Mouse (Mus musculus) hindbrain, embryonic 13.5 days (tissue): Measurements from ENCODE around the gene Rasgrp4. TPM values are rescaled to one million over a fixed set of nuclear protein-coding genes. Genes with fewer than 3 reads are reported as not detected.
A peak's percentile ranks its signal among the peaks of the same experiment; 100 is the strongest.
"Not testable (repeated sequence)": the region's sequence is repeated elsewhere in the genome, so short reads cannot be mapped to it uniquely, and the experiment has no call there.

Experiments used
- ATAC-seq: fragments of 200-750 bp; cut with Nextera tagmentation; 2 replicates; pipeline ENCODE4 v1.8.0; 2017; ENCODE audit warnings: moderate TSS enrichment; ENCODE audit not compliant: low FRiP score
- H3K27ac ChIP-seq: fragments of 300-500 bp; sonication (generic); 2 replicates; pipeline ENCODE4 v1.5.1; 2015; ENCODE audit warnings: inconsistent platforms, mild to moderate bottlenecking, moderate library complexity
- H3K27me3 ChIP-seq: fragments of 300-500 bp; sonication (generic); 2 replicates; pipeline ENCODE4 v1.6.1; 2015; ENCODE audit warnings: mild to moderate bottlenecking, inconsistent platforms
- H3K36me3 ChIP-seq: fragments of 300-500 bp; sonication (generic); 2 replicates; pipeline ENCODE4 v1.6.1; 2015; ENCODE audit warnings: mild to moderate bottlenecking, inconsistent platforms
- H3K4me1 ChIP-seq: fragments of 300-500 bp; sonication (generic); replicated peaks from 2 replicates; pipeline ENCODE4 v1.6.1; 2015; ENCODE audit warnings: inconsistent platforms
- H3K4me2 ChIP-seq: fragments of 300-500 bp; sonication (generic); 2 replicates; pipeline ENCODE4 v1.6.1; 2015; ENCODE audit warnings: inconsistent platforms, mild to moderate bottlenecking, moderate library complexity
- H3K4me3 ChIP-seq: fragments of 300-500 bp; sonication (generic); 2 replicates; pipeline ENCODE4 v1.5.1; 2015; ENCODE audit warnings: mild to moderate bottlenecking, inconsistent platforms
- H3K9ac ChIP-seq: fragments of 300-500 bp; sonication (generic); 2 replicates; pipeline ENCODE4 v1.6.1; 2015; ENCODE audit warnings: mild to moderate bottlenecking, inconsistent platforms
- H3K9me3 ChIP-seq: fragments of 300-500 bp; sonication (generic); 2 replicates; pipeline ENCODE4 v1.6.1; 2016; ENCODE audit warnings: inconsistent platforms
- WGBS: fragments of 180-500 bp; shearing (Covaris S2); methylation state at CpG from one replicate; pipeline ENCODE4 v1.1.7; 2015; 5-methylcytosine and 5-hydroxymethylcytosine counted together
- polyA plus RNA-seq: library from polyadenylated mRNA; unstranded; fragments of >200 nt; fragmentation: Nextera tagmentation; extraction: Ambion mirVana; gene quantifications from 2 replicates; pipeline ENCODE4 v1.2.1, GENCODE M21; 2015

The Rasgrp4 gene
- polyA plus RNA-seq, 1 experiment from 2014 or later = 0.68 TPM

DNA sequence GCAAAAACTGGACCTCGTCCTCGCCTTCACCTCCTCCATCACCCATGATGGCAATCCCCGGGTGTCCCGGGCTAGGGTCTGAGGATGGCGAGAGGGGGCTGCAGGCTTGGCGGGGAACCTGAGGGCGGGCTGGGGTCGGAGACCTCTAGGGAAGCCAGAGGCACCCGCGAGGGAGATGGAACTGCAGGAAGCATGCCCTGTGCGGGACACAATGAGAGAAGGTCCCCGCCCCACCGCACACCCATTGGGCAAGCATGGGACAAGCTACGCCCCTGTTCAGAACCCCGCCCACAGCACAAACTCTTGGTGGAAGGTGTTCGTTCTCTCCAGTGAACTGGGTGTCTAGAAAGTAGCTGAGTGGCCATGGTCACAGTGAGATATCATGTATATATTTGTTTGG is 9.7 kb upstream of the Rasgrp4 start, which contains the start of gene Ryr1:
Ryr1 (minus strand) TSS at position 210 of the 400 bp plus-strand sequence.
- H3K9me3 ChIP-seq = no peaks in the 10 kb centered on the region
- ATAC-seq = no peak
- H3K36me3 ChIP-seq = no peaks in the 10 kb centered on the region
- peak within 1 kb of the TSS; percentile 59 for H3K9ac ChIP-seq
- no peak within 1 kb of the TSS for H3K27ac ChIP-seq
- peaks cover 9% of the 10 kb centered on the region for H3K4me1 ChIP-seq
- WGBS = 1% methylated on average over 16 of the region's 16 CpGs
- H3K4me3 ChIP-seq = peak within 1 kb of the TSS; percentile 33
- H3K4me2 ChIP-seq = peak within 1 kb of the TSS; percentile 58
- peaks cover 21% of the 10 kb centered on the region; the same call in 1 of the 2 replicates for H3K27me3 ChIP-seq

DNA sequence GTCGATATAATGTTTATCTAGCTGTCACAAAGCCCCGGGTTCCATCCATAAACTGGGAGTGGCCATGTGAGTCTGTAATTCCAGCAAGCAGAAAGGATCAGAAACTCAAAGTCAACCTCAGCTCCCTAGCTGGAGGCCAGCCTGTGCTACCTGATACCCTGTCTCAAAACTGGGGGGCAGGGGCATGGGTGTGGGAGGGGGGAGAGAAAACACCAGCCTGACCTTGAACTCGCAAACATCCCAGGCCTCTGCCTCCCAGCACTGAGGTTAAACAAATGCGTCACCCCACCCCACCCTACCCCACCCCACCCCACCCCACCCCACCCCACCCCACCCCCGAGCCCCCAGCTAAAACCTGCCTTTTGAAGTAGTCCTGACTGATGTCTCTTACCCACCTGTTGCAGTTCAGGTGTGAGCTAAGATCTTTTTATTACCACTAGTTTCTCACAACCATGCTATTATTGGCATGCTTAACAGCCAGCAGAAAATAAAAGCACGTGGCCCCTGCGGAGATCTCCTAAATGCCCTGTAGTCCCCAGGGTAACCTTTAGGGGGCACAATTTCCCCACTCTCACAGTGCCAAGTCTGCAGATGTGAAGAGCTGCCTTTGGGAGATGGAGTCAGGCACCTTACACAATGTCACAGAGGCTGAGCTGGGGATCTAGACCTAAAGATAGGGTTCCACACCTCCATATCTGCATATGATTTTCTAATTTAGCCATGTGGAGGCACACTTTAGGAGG is 8.3 kb upstream of the Rasgrp4 start:
- Histone ChIP-seq H3K4me3 (no peak overlapping the region), H3K27me3 (peaks cover 21% of the 10 kb centered on the region; the same call in 1 of the 2 replicates), H3K9ac (no peak overlapping the region), H3K4me2 (no peak overlapping the region), H3K4me1 (peaks cover 9% of the 10 kb centered on the region), H3K36me3 (no peaks in the 10 kb centered on the region), H3K27ac (no peak overlapping the region), H3K9me3 (no peaks in the 10 kb centered on the region)
- ATAC-seq = no peak
- WGBS = 35% methylated on average over 7 of the region's 7 CpGs

DNA sequence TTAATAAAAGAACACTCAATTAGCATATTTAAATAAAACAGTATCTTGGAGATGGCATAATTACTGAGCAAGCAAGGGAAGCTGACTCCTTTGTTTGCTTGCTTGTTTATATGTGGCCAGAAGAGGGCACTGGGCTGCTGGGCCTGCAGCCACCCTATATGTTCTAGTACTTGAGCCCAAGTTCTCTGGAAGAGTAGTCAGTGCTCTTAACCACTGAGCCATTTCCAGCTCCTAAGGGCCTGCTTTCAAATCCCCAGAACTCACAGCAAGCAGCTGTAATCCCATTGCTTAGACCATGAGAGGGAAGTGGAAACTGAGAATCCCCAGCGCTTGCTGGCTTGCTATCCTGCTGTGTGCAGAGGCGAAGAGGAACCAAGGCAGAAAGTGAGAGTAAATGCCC is 5.9 kb upstream of the Rasgrp4 start:
- peaks cover 23% of the 10 kb centered on the region; the same call in 1 of the 2 replicates for H3K27me3 ChIP-seq
- H3K9ac ChIP-seq = no peak overlapping the region
- H3K9me3 ChIP-seq = no peaks in the 10 kb centered on the region
- no peak overlapping the region for H3K4me2 ChIP-seq
- no peak overlapping the region for H3K4me3 ChIP-seq
- peaks cover 9% of the 10 kb centered on the region for H3K4me1 ChIP-seq
- no peak for ATAC-seq
- 44% methylated on average over 2 of the region's 2 CpGs for WGBS
- H3K36me3 ChIP-seq = no peaks in the 10 kb centered on the region
- H3K27ac ChIP-seq = no peak overlapping the region

DNA sequence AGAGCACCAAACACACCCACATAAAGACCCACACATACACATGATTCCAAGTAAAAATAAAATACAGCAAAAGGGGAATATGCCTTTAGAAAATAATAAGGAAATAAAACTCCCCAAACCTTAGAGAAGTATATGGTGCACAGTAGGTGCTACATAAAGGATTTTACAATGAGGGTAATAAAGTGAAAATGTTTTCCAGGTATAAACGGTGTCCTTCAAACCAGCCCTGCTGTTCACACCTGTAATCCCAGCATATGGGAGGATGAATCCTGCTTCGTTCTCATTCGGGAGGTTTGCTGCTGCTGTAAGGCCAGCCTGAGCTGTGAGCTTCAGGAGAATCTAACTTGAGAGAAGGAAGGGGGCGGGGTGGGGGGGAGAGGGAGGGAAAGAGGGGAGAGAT is 421 bp upstream of the Rasgrp4 start:
- WGBS = 4% methylated on average over 4 of the region's 4 CpGs
- Histone ChIP-seq H3K36me3 (no peaks in the 10 kb centered on the region), H3K4me1 (peaks cover 9% of the 10 kb centered on the region), H3K4me2 (peak overlapping the region; percentile 52), H3K9me3 (no peaks in the 10 kb centered on the region), H3K4me3 (peak overlapping the region; percentile 25), H3K9ac (no peak overlapping the region), H3K27ac (no peak overlapping the region), H3K27me3 (peaks cover 36% of the 10 kb centered on the region)
- no peak for ATAC-seq

DNA sequence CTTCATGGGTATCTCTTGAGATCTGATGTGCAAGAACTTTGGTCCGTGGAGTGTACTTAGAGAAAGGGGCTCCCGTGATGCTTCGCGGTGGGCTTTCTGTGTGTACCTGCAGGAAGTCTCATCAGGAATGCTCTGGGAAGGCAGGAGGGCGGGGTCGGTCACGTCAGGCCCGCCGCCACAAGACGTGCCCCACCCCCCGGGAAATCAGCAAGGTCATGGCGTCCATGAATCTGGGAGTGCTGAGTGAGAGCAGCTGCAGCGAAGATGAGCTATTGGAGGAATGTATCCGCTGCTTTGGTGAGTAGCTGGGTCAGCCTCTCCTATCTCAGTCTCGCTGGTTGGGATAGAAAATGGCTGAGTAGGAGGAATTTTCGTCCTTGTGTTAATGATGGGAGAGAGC is 2.8 kb downstream of the Rasgrp4 start:
- no peak overlapping the region for H3K4me2 ChIP-seq
- H3K27ac ChIP-seq = no peak overlapping the region
- H3K9ac ChIP-seq = no peak overlapping the region
- H3K9me3 ChIP-seq = no peaks in the 10 kb centered on the region
- peaks cover 9% of the 10 kb centered on the region for H3K4me1 ChIP-seq
- peaks cover 36% of the 10 kb centered on the region for H3K27me3 ChIP-seq
- 49% methylated on average over 16 of the region's 16 CpGs for WGBS
- H3K36me3 ChIP-seq = no peaks in the 10 kb centered on the region
- ATAC-seq = no peak
- no peak overlapping the region for H3K4me3 ChIP-seq

DNA sequence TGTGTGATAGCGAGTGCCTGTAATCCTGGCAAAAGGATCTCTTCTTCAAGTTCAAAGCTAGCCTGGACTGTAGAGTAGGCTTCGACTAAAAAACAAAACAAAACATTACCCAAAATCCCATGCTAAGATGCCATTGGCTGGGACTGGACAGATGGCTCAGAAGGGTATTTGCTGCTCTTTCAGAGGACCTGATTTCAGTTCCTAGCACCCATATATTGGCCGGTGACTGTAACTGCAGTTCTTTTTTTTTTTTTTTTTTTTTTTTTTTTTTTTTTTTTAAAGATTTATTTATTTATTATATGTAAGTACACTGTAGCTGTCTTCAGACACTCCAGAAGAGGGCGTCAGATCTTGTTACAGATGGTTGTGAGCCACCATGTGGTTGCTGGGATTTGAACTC is 4.6 kb downstream of the Rasgrp4 start:
- WGBS = 95% methylated on average over 3 of the region's 4 CpGs
- not testable (repeated sequence) for H3K27ac ChIP-seq, H3K9ac ChIP-seq, H3K9me3 ChIP-seq, ATAC-seq, H3K4me2 ChIP-seq, H3K4me1 ChIP-seq, H3K36me3 ChIP-seq, H3K4me3 ChIP-seq
- H3K27me3 ChIP-seq = peaks cover 28% of the 10 kb centered on the region

DNA sequence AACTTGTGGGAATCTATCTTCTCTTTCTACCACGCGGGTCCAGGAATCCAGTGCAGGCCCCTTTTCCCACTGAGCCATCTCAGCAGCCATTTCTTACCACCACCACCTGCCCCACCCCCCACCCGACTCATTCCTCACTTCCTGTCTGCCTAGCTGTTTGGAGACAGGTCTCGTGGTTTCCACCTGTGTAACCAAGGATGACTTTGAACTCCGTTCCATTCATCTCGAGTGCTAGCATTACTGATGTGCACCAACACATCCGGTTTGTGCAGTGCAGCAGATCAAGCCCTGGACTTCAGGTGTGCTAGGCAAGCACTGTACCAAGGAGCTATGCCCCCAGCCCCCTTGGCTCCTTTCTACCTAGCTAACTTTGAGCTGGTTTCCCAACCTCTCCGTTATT is 6.8 kb downstream of the Rasgrp4 start:
- Histone ChIP-seq H3K36me3 (no peaks in the 10 kb centered on the region), H3K27me3 (peaks cover 10% of the 10 kb centered on the region), H3K4me1 (no peaks in the 10 kb centered on the region), H3K4me2 (no peak overlapping the region), H3K9me3 (no peaks in the 10 kb centered on the region), H3K9ac (no peak overlapping the region), H3K4me3 (no peak overlapping the region), H3K27ac (no peak overlapping the region)
- no peak for ATAC-seq
- whole genome bisulfite sequencing = 84% methylated on average over 8 of the region's 8 CpGs

DNA sequence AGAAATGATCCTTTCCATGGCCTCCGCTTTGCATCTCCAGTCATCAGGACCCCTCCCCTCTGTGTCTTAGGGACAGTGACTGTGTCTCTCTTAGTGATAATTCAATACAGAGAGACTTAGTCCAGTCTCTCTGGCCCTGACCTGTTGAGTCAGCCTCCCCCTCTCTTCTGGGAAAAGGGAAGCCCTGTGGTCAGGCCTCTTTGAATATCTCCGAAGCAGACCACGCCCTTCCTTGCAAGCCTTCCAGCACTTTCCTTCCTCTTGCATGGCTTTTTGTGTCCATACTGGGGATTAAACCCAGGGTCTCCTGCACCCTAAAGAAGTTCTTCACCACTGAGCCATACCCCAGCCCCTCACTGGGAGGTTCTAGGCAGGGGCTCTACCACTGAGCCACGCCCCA is 9.4 kb downstream of the Rasgrp4 start:
- H3K27me3 ChIP-seq = no peaks in the 10 kb centered on the region
- no peak overlapping the region for H3K9ac ChIP-seq
- no peaks in the 10 kb centered on the region for H3K36me3 ChIP-seq
- no peaks in the 10 kb centered on the region for H3K9me3 ChIP-seq
- no peak for ATAC-seq
- 89% methylated on average over 4 of the region's 4 CpGs for WGBS
- H3K4me3 ChIP-seq = no peak overlapping the region
- no peak overlapping the region for H3K4me2 ChIP-seq
- no peaks in the 10 kb centered on the region for H3K4me1 ChIP-seq
- no peak overlapping the region for H3K27ac ChIP-seq

DNA sequence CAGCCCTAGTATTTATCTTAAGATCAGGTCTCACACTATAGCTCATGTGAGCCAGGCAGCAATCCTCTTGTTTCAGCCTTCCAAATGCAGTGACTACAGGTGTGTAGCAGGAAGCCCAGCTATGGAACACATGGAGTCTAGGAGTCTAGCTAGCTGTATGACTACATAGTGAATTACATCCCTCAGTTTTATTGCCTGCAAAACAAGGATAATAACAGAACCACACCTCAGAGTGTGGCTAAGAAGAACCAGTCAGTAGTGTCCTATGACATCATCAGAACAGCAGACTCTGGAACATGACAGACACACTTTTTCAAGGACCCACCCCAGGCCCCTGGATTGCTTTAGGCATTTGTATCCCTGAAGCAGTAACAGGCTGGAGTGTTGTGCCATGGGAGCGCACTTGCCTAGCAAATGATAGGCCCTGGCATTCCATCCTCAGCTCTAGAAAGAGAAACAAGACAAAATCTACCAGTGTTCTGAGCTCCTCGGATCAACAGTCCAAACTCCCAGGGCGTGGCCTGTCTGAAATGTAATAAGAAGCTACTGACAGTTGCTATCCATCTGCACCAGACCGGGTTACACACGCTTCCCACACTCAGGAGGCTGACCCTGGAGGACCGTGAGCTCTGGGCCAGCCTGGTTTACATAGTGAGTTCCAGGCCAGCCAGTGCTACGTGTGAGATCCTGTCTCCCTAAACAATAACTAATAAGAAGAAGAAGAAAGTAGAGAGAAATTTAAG is 12.1 kb downstream of the Rasgrp4 start:
- H3K27ac ChIP-seq = no peak overlapping the region
- no peaks in the 10 kb centered on the region for H3K9me3 ChIP-seq
- no peak overlapping the region for H3K4me3 ChIP-seq
- H3K4me1 ChIP-seq = no peaks in the 10 kb centered on the region
- H3K4me2 ChIP-seq = no peak overlapping the region
- H3K9ac ChIP-seq = no peak overlapping the region
- ATAC-seq = no peak
- 90% methylated on average over 7 of the region's 7 CpGs for WGBS
- no peaks in the 10 kb centered on the region for H3K27me3 ChIP-seq
- H3K36me3 ChIP-seq = no peaks in the 10 kb centered on the region

DNA sequence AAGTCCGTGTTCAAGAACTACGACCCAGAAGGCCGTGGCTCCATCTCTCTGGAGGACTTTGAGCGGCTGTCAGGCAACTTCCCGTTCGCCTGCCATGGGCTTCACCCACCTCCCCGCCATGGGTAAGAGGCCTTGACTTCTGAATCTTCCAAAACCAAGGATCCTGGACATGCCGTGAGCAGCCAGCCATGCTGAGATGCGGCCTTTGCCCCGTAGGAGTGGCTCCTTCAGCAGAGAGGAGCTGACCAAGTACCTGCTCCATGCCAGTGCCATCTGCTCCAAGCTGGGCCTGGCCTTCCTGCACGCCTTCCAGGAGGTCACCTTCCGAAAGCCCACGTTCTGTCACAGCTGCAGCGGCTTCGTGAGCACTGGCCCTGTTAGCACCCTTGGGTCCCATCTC is 14.1 kb downstream of the Rasgrp4 start:
- no peaks in the 10 kb centered on the region for H3K9me3 ChIP-seq
- H3K4me3 ChIP-seq = no peak overlapping the region
- no peak overlapping the region for H3K27ac ChIP-seq
- H3K4me2 ChIP-seq = no peak overlapping the region
- 92% methylated on average over 15 of the region's 15 CpGs for WGBS
- no peaks in the 10 kb centered on the region for H3K36me3 ChIP-seq
- peaks cover 3% of the 10 kb centered on the region; the same call in 1 of the 2 replicates for H3K27me3 ChIP-seq
- no peaks in the 10 kb centered on the region for H3K4me1 ChIP-seq
- no peak overlapping the region for H3K9ac ChIP-seq
- ATAC-seq = no peak

DNA sequence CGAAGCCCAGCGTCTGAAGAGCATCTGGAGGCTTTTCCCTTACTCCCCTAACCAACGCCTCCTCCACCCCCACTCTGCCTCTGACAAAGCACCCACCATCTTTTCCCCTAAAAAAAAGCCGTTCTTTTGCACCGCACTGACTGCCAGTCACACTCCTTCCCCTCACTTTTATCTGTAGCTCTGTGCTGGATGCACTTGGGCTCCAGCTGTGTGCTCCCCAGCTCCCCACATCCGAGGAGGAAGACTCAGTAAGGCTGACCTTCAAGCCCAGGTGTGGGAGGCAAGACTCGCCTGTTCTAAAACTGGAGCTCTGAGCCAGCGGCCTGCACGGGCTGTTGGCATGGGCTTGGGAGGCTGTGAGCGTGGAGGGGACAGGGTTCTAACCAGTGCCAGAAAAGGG is 16.8 kb downstream of the Rasgrp4 start:
- WGBS = 68% methylated on average over 10 of the region's 10 CpGs
- H3K9ac ChIP-seq = no peak overlapping the region
- 0 out of 2 replicates have a peak, but pooled peaks cover 4% of the 10 kb centered on the region for H3K36me3 ChIP-seq
- no peak overlapping the region for H3K4me2 ChIP-seq
- H3K27me3 ChIP-seq = peaks cover 3% of the 10 kb centered on the region; the same call in 1 of the 2 replicates
- H3K4me1 ChIP-seq = peaks cover 10% of the 10 kb centered on the region
- ATAC-seq = no peak
- no peak overlapping the region for H3K4me3 ChIP-seq
- H3K27ac ChIP-seq = no peak overlapping the region
- H3K9me3 ChIP-seq = no peaks in the 10 kb centered on the region

DNA sequence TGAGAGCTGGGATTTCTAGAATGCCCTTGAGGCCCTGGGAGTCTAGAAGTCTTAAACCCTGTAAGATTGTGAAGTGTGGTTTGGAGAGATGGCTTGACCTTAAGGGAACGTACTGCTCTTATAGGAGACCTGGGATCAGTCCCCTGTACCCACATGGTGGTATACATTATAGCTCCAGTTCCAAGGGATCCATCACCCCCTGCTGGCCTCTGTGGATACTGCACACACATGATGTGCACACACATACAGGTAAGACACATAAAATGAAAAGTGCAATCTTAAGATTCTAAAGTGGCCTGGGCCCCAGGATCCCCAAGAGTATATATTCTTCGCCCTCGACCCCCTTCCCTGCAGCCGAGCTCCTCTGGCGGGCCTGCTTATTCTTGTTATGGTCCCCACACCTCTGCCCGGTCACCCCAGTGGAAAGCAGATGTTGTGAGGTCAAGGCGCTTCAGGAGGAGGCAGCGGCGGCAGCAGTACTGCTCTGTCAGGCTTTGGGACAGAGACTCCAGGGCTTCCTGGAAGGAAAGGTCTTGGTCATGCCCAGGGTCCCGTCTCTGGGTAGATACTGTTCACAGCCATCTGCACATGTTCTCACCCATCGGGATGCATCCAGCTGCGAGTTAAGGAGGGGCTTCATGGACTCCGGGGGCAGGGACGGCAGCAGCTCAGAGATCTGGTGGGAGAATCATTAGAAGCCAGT is 19.5 kb downstream of the Rasgrp4 start:
- Histone ChIP-seq H3K4me3 (no peak overlapping the region), H3K27me3 (peaks cover 18% of the 10 kb centered on the region), H3K27ac (no peak overlapping the region), H3K9ac (no peak overlapping the region), H3K9me3 (no peaks in the 10 kb centered on the region), H3K4me2 (no peak overlapping the region), H3K36me3 (0 out of 2 replicates have a peak, but pooled peaks cover 4% of the 10 kb centered on the region), H3K4me1 (peaks cover 15% of the 10 kb centered on the region)
- WGBS = 94% methylated on average over 14 of the region's 14 CpGs
- no peak for ATAC-seq
